Mouse (Mus musculus) thymus, postnatal 36 days (tissue): ENCODE measurements around the gene Cfc1.

Experiments
- DNase-seq, 2 experiments: peaks; one replicate each; pipeline ENCODE4 v3.0.0; 2022; ENCODE audit warnings: mixed read lengths in 2 of 2

Gene Cfc1

GRCm38 (mm10) chr1:34554275-34554674 is 18.8 kb downstream of the Cfc1 start:
- no peak for DNase-seq

- DNase-seq: no peak
Observed at GRCm38 (mm10) chr1:34560843-34561242, 25.4 kb downstream of the Cfc1 start, which contains the start of gene Prss40. Prss40 (minus strand) TSS chr1:34560943.

- DNase-seq: no peak
Observed at GRCm38 (mm10) chr1:34564383-34565045, 29.1 kb downstream of the Cfc1 start.

- DNase-seq: no peak
Observed at GRCm38 (mm10) chr1:34568120-34568519, 32.7 kb downstream of the Cfc1 start.

GRCm38 (mm10) chr1:34569876-34570275 is 34.4 kb downstream of the Cfc1 start:
- no peak for DNase-seq

- DNase-seq: no peak
Observed at GRCm38 (mm10) chr1:34571431-34571830, 36.0 kb downstream of the Cfc1 start.

GRCm38 (mm10) chr1:34573221-34573620 is 37.8 kb downstream of the Cfc1 start:
- no peak for DNase-seq

- peak; percentile 56 to 60 for DNase-seq
Observed at GRCm38 (mm10) chr1:34578851-34579781, 43.7 kb downstream of the Cfc1 start, which contains the start of gene Amer3. Amer3 (plus strand) TSS chr1:34579657.

GRCm38 (mm10) chr1:34579782-34580356 is 44.4 kb downstream of the Cfc1 start:
- DNase-seq: no peak

GRCm38 (mm10) chr1:34582218-34582617 is 46.8 kb downstream of the Cfc1 start:
- no peak for DNase-seq

GRCm38 (mm10) chr1:34583821-34584263 is 48.4 kb downstream of the Cfc1 start:
- DNase-seq: no peak

GRCm38 (mm10) chr1:34584736-34585135 is 49.3 kb downstream of the Cfc1 start:
- DNase-seq: no peak

- no peak for DNase-seq
Observed at GRCm38 (mm10) chr1:34587298-34588096, 52.0 kb downstream of the Cfc1 start.
